Mouse (Mus musculus): Measurements from ENCODE around the gene Galnt7. TPM values are rescaled to one million over a fixed set of nuclear protein-coding genes. Genes with fewer than 3 reads are reported as not detected.
"Not testable (repeated sequence)": the region's sequence is repeated elsewhere in the genome, so short reads cannot be mapped to it uniquely, and the experiment has no call there.

Gene Galnt7
- polyA plus RNA-seq, 1 experiment, result 26.1 TPM

GRCm38 (mm10) chr8:57528036-57528435 lies 124.8 kb downstream of the Galnt7 start:
- no peaks in the 10 kb centered on the region for H3K27me3 ChIP-seq (ENCODE audit: control insufficient read depth, insufficient read depth, low read length, poor library complexity, severe bottlenecking)
- peaks cover 19% of the 10 kb centered on the region for H3K9me3 ChIP-seq (replicated peaks; ENCODE audit: control insufficient read depth, insufficient read depth, low read length, poor library complexity, severe bottlenecking)
- TF ChIP-seq CTCF (IDR thresholded peaks at IDR 0.05; ENCODE audit: low read depth, low read length), result no peak
- no peak for TF ChIP-seq POLR2A (IDR thresholded peaks at IDR 0.05; ENCODE audit: insufficient read depth, low read length)
- TF ChIP-seq EP300 (IDR thresholded peaks at IDR 0.05; ENCODE audit: insufficient read depth, low read depth, low read length), result no peak

GRCm38 (mm10) chr8:57520186-57520786 lies 132.5 kb downstream of the Galnt7 start:
- H3K27me3 ChIP-seq (ENCODE audit: control insufficient read depth, insufficient read depth, low read length, poor library complexity, severe bottlenecking), result no peaks in the 10 kb centered on the region
- H3K9ac ChIP-seq (ENCODE audit: low read depth, poor library complexity, severe bottlenecking), result no peak overlapping the region
- H3K9me3 ChIP-seq (replicated peaks; ENCODE audit: control insufficient read depth, insufficient read depth, low read length, poor library complexity, severe bottlenecking), result peaks cover 18% of the 10 kb centered on the region
- H3K36me3 ChIP-seq (ENCODE audit: control insufficient read depth, insufficient read depth, low read length, poor library complexity, severe bottlenecking), result peaks cover 26% of the 10 kb centered on the region
- no peak overlapping the region for H3K4me3 ChIP-seq (ENCODE audit: low read depth, low read length)
- no peaks in the 10 kb centered on the region for H3K4me1 ChIP-seq (ENCODE audit: control insufficient read depth, insufficient read depth, low read length)
- TF ChIP-seq EP300 (IDR thresholded peaks at IDR 0.05; ENCODE audit: insufficient read depth, low read depth, low read length) (no peak), POLR2A (IDR thresholded peaks at IDR 0.05; ENCODE audit: insufficient read depth, low read length) (no peak), CTCF (IDR thresholded peaks at IDR 0.05; ENCODE audit: low read depth, low read length) (no peak)
- no peak overlapping the region for H3K27ac ChIP-seq (ENCODE audit: insufficient read depth, low read length)

More at GRCm38 (mm10) chr8:57528036-57528435, 124.8 kb downstream of the Galnt7 start:
- Histone ChIP-seq H3K9ac (ENCODE audit: low read depth, poor library complexity, severe bottlenecking) (no peak overlapping the region), H3K27ac (ENCODE audit: insufficient read depth, low read length) (no peak overlapping the region), H3K4me3 (ENCODE audit: low read depth, low read length) (no peak overlapping the region), H3K4me1 (ENCODE audit: control insufficient read depth, insufficient read depth, low read length) (no peaks in the 10 kb centered on the region), H3K36me3 (ENCODE audit: control insufficient read depth, insufficient read depth, low read length, poor library complexity, severe bottlenecking) (peaks cover 7% of the 10 kb centered on the region)

- no peak overlapping the region for H3K4me3 ChIP-seq (ENCODE audit: low read depth, low read length)
- no peaks in the 10 kb centered on the region for H3K27me3 ChIP-seq (ENCODE audit: control insufficient read depth, insufficient read depth, low read length, poor library complexity, severe bottlenecking)
- H3K36me3 ChIP-seq (ENCODE audit: control insufficient read depth, insufficient read depth, low read length, poor library complexity, severe bottlenecking), result peaks cover 45% of the 10 kb centered on the region
- H3K27ac ChIP-seq (ENCODE audit: insufficient read depth, low read length), result no peak overlapping the region
- TF ChIP-seq CTCF (IDR thresholded peaks at IDR 0.05; ENCODE audit: low read depth, low read length) (no peak), EP300 (IDR thresholded peaks at IDR 0.05; ENCODE audit: insufficient read depth, low read depth, low read length) (no peak), POLR2A (IDR thresholded peaks at IDR 0.05; ENCODE audit: insufficient read depth, low read length) (no peak)
- peaks cover 7% of the 10 kb centered on the region; the same call in 1 of the 2 replicates for H3K9me3 ChIP-seq (replicated peaks; ENCODE audit: control insufficient read depth, insufficient read depth, low read length, poor library complexity, severe bottlenecking)
- no peak overlapping the region for H3K9ac ChIP-seq (ENCODE audit: low read depth, poor library complexity, severe bottlenecking)
- no peaks in the 10 kb centered on the region for H3K4me1 ChIP-seq (ENCODE audit: control insufficient read depth, insufficient read depth, low read length)
These were observed 135.1 kb downstream of the Galnt7 start for GRCm38 (mm10) chr8:57517723-57518122.

- H3K27me3 ChIP-seq (ENCODE audit: control insufficient read depth, insufficient read depth, low read length, poor library complexity, severe bottlenecking); H3K4me3 ChIP-seq (ENCODE audit: low read depth, low read length); H3K9me3 ChIP-seq (replicated peaks; ENCODE audit: control insufficient read depth, insufficient read depth, low read length, poor library complexity, severe bottlenecking); H3K9ac ChIP-seq (ENCODE audit: low read depth, poor library complexity, severe bottlenecking); H3K27ac ChIP-seq (ENCODE audit: insufficient read depth, low read length); H3K4me1 ChIP-seq (ENCODE audit: control insufficient read depth, insufficient read depth, low read length): not testable (repeated sequence)
- H3K36me3 ChIP-seq (ENCODE audit: control insufficient read depth, insufficient read depth, low read length, poor library complexity, severe bottlenecking), result peaks cover 47% of the 10 kb centered on the region
These were observed 136.1 kb downstream of the Galnt7 start for GRCm38 (mm10) chr8:57516685-57517084.

GRCm38 (mm10) chr8:57513178-57513661 lies 139.6 kb downstream of the Galnt7 start:
- Histone ChIP-seq H3K9ac (ENCODE audit: low read depth, poor library complexity, severe bottlenecking) (peak overlapping the region; percentile 100), H3K4me3 (ENCODE audit: low read depth, low read length) (peak overlapping the region; percentile 88), H3K27ac (ENCODE audit: insufficient read depth, low read length) (peak overlapping the region; percentile 67; the same call in 1 of the 2 replicates), H3K36me3 (ENCODE audit: control insufficient read depth, insufficient read depth, low read length, poor library complexity, severe bottlenecking) (peaks cover 56% of the 10 kb centered on the region)
- not testable (repeated sequence) for H3K27me3 ChIP-seq (ENCODE audit: control insufficient read depth, insufficient read depth, low read length, poor library complexity, severe bottlenecking); H3K9me3 ChIP-seq (replicated peaks; ENCODE audit: control insufficient read depth, insufficient read depth, low read length, poor library complexity, severe bottlenecking); H3K4me1 ChIP-seq (ENCODE audit: control insufficient read depth, insufficient read depth, low read length)

GRCm38 (mm10) chr8:57512141-57513056 lies 140.4 kb downstream of the Galnt7 start:
- Histone ChIP-seq H3K27me3 (ENCODE audit: control insufficient read depth, insufficient read depth, low read length, poor library complexity, severe bottlenecking) (no peaks in the 10 kb centered on the region), H3K4me1 (ENCODE audit: control insufficient read depth, insufficient read depth, low read length) (no peaks in the 10 kb centered on the region), H3K9me3 (replicated peaks; ENCODE audit: control insufficient read depth, insufficient read depth, low read length, poor library complexity, severe bottlenecking) (no peaks in the 10 kb centered on the region), H3K27ac (ENCODE audit: insufficient read depth, low read length) (peak overlapping the region; percentile 94), H3K9ac (ENCODE audit: low read depth, poor library complexity, severe bottlenecking) (peak overlapping the region; percentile 100), H3K36me3 (ENCODE audit: control insufficient read depth, insufficient read depth, low read length, poor library complexity, severe bottlenecking) (peaks cover 54% of the 10 kb centered on the region), H3K4me3 (ENCODE audit: low read depth, low read length) (peak overlapping the region; percentile 88)
- TF ChIP-seq POLR2A (IDR thresholded peaks at IDR 0.05; ENCODE audit: insufficient read depth, low read length) (no peak), EP300 (IDR thresholded peaks at IDR 0.05; ENCODE audit: insufficient read depth, low read depth, low read length) (no peak), CTCF (IDR thresholded peaks at IDR 0.05; ENCODE audit: low read depth, low read length) (no peak)

Data from ES-Bruce4 (cell line).